Mouse (Mus musculus) left cerebral cortex, postnatal 14 days (tissue): ENCODE measurements at regions not wholly inside any gene's neighbourhood (a gene's known extent, or its start where the extent isn't known, plus 50 kb on each side); places are given as distances from the start of the nearest gene placed in this dataset.

Experiments
- DNase-seq, 2 experiments: peaks; one replicate each; pipeline ENCODE4 v3.0.0; 2021 to 2022; ENCODE audit warnings: low spot score in 2 of 2, mixed read lengths in 1 of 2
- intact Hi-C: fragments of 180-260 bp; cut with DNase I; formaldehyde crosslinking; loops from one replicate; pipeline ENCODE4 v1.15.1; 2025

DNA sequence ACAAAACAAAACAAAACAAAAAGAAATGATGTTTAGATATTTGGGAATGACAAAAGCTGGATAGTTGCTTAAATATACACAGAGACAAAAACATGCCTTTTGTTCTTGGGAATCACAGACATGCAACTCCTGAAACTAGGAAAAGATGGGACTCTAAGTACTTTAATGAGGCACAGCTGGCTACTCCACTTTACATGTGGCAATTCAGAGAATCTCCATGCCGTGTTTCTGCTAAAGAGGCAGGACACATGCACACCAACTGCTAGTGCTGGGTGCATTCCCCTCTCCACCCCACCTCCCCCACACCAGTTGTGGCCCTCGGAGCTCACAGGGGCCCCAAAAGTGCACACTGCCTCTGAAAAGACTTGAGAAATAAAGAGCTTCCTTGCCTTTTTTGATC is 58.6 kb upstream of the Tsc22d1 start:
- intact Hi-C loops: no loop called here
- DNase-seq: no peak

DNA sequence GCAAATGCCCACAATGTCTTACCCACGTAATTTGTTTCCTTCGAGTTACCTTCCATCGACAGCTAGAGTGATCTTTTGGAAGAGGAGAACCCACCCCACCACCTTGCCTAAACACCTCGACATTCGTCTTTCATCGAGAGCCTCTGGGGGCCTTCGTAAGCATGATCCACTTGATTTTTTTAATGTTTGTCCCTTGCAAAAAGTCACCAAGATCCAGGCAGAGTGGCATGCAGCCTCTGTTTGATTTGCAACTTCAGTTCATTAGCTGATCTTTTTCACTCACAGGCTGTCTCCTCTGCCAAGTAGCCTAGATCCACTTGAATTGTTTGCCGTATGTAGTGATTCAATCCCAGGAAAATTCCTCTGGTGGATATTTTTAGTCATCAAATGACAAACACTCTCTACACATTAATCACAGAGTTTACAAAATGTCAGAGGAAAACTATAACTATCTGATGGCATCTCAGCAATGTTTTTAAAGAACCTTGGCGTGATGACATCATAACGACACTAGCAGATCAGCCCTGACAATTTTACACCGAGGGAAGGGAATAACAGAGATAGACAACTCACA is 54.8 kb upstream of the Tsc22d1 start:
- DNase-seq: no peak
- intact Hi-C loops: no loop called here

DNA sequence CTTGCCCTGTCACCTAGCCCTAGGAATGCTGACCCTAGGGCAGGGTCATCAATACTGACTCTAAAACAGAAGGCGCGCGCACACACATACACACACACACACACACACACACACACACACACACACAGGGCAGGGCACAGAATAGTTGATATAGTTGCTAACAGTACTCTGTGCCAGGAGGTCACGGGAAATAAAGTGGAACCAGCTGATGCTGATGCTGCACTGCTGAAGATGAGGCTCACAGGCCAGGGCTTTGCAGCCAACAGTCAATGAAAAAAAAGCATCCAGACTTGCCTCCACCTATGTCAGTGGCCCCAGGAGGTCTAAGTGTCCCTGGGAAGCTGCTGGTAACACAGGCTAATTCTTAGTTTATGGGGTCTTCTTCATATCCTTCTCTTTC is 50.7 kb upstream of the Tsc22d1 start:
- DNase-seq: no peak
- intact Hi-C loops: no loop called here
